Mouse (Mus musculus): ENCODE measurements around the gene Tldc1. TPM values are rescaled to one million over a fixed set of nuclear protein-coding genes. Genes with fewer than 3 reads are reported as not detected.

The Tldc1 gene
- polyA plus RNA-seq (2015; fragmentation: Nextera tagmentation; extraction: Ambion mirVana) = 8.0 and 9.7 TPM in 2 replicates

GRCm38 (mm10) chr8:119778263-119778662 is at the start of gene Tldc1:
TSS of gene Tldc1 (minus strand) at chr8:119778416.

Other genes with a start within 250 kb of the Tldc1 start
- 38.1 and 43.1 TPM in 2 replicates for gene Mbtps1, start 219.7 kb downstream of the Tldc1 start, polyA plus RNA-seq (2015; fragmentation: Nextera tagmentation; extraction: Ambion mirVana)
- gene Hsdl1, start 203.2 kb downstream of the Tldc1 start, polyA plus RNA-seq (2015; fragmentation: Nextera tagmentation; extraction: Ambion mirVana) = 89.8 and 103 TPM in 2 replicates
- gene Dnaaf1, start 203.2 kb downstream of the Tldc1 start, polyA plus RNA-seq (2015; fragmentation: Nextera tagmentation; extraction: Ambion mirVana) = 0.41 and 0.52 TPM in 2 replicates
- gene Taf1c, start 173.2 kb downstream of the Tldc1 start, polyA plus RNA-seq (2015; fragmentation: Nextera tagmentation; extraction: Ambion mirVana) = 8.4 and 10.5 TPM in 2 replicates
- 0.08 TPM in 1 of 2 replicates, not detected in the other for gene Adad2, start 165.7 kb downstream of the Tldc1 start, polyA plus RNA-seq (2015; fragmentation: Nextera tagmentation; extraction: Ambion mirVana)
- 0.19 and 0.27 TPM in 2 replicates for gene Kcng4, start 142.7 kb downstream of the Tldc1 start, polyA plus RNA-seq (2015; fragmentation: Nextera tagmentation; extraction: Ambion mirVana)
- gene Wfdc1, start 112.1 kb downstream of the Tldc1 start, polyA plus RNA-seq (2015; fragmentation: Nextera tagmentation; extraction: Ambion mirVana) = 19.4 and 20.1 TPM in 2 replicates
- gene Atp2c2, start 78.4 kb downstream of the Tldc1 start, polyA plus RNA-seq (2015; fragmentation: Nextera tagmentation; extraction: Ambion mirVana) = 0.50 and 0.62 TPM in 2 replicates
- gene Cotl1, start 62.1 kb upstream of the Tldc1 start, polyA plus RNA-seq (2015; fragmentation: Nextera tagmentation; extraction: Ambion mirVana) = 82.1 and 83.4 TPM in 2 replicates
- 17.1 and 19.6 TPM in 2 replicates for gene Klhl36, start 83.8 kb upstream of the Tldc1 start, polyA plus RNA-seq (2015; fragmentation: Nextera tagmentation; extraction: Ambion mirVana)
- gene Usp10, start 131.9 kb upstream of the Tldc1 start, polyA plus RNA-seq (2015; fragmentation: Nextera tagmentation; extraction: Ambion mirVana) = 84.1 and 95.9 TPM in 2 replicates
- not detected in 2 replicates for gene Gm20388, start 132.4 kb upstream of the Tldc1 start, polyA plus RNA-seq (2015; fragmentation: Nextera tagmentation; extraction: Ambion mirVana)
- gene Crispld2, start 214.0 kb upstream of the Tldc1 start, polyA plus RNA-seq (2015; fragmentation: Nextera tagmentation; extraction: Ambion mirVana) = 2.9 and 3.3 TPM in 2 replicates

Data from neural tube, postnatal 0 days (tissue).